Mouse (Mus musculus): ENCODE measurements around the gene Cyp2ab1. TPM values are rescaled to one million over a fixed set of nuclear protein-coding genes. Genes with fewer than 3 reads are reported as not detected.
"Not testable (repeated sequence)": the region's sequence is repeated elsewhere in the genome, so short reads cannot be mapped to it uniquely, and the experiment has no call there.

The Cyp2ab1 gene
- polyA plus RNA-seq (2012; rRNA removed) = 0.20 and 0.22 TPM in 2 replicates

DNA sequence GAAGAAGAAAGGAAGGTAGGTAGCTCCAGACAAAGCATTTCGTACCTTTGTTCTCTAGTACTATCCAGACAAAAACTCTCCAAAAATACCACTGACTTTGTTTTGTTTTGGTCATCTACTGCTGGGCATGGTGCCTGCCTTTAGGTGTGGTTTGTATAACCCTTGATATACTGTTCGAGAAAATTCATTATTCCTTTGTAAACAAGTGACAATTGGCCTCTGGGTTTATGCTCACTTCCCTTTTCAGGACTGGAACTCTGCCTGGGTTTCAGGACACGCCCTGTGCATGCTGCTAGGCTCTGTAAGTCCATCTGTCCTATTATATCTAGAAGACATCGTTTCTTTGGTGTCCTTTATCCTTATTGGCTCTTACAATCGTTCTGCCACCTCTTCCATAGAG, at the start of gene Cyp2ab1:
Gene Cyp2ab1, minus strand, starts transcription at position 119 of the 400 bp plus-strand sequence.
- TF ChIP-seq POLR2A (IDR thresholded peaks at IDR 0.05; ENCODE audit: low read depth, low read length) (no peak), CTCF (conservative IDR thresholded peaks at IDR 0.05; ENCODE audit: insufficient read depth, insufficient read length, low read depth, low read length) (no peak)
- H3K27ac ChIP-seq (ENCODE audit: insufficient read depth, low read depth, low read length) = no peak within 1 kb of the TSS
- peak; percentile 15 for DNase-seq
- no peaks in the 10 kb centered on the region for H3K4me1 ChIP-seq (ENCODE audit: control insufficient read depth, insufficient read depth, low read length)
- no peak within 1 kb of the TSS for H3K4me3 ChIP-seq (ENCODE audit: insufficient read depth, low read depth, low read length)
- 49% methylated on average over 5 of the region's 5 CpGs for WGBS
- H3K27me3 ChIP-seq (replicated peaks; ENCODE audit: control insufficient read depth, insufficient read depth, low read length) = no peaks in the 10 kb centered on the region
- H3K36me3 ChIP-seq (ENCODE audit: control insufficient read depth, insufficient read depth, low read length) = no peaks in the 10 kb centered on the region

DNA sequence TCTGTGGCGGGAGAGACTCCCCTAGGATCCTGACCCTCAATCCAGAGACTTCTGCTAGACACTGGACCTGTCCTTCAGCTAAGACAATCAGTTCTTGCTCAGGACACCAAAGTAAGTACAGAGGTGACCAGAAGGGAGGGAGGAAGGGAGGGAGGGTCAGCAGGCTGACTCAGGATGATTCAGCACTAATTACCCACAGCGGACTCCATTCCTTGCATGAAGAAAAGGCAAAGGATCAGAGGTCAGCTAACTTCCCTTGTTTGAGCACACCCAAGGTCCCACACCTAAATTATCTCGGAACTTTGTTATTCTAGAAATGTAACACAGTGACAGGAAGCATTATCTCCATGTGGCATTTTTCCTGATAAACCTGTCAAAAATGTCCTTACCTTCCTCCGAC, 46.5 kb upstream of the Cyp2ab1 start:
- 58% methylated on average over 4 of the region's 4 CpGs for WGBS
- H3K4me3 ChIP-seq (ENCODE audit: insufficient read depth, low read depth, low read length) = no peak overlapping the region
- TF ChIP-seq CTCF (conservative IDR thresholded peaks at IDR 0.05; ENCODE audit: insufficient read depth, insufficient read length, low read depth, low read length) = no peak
- TF ChIP-seq POLR2A (IDR thresholded peaks at IDR 0.05; ENCODE audit: low read depth, low read length) = no peak
- H3K27ac ChIP-seq (ENCODE audit: insufficient read depth, low read depth, low read length) = no peak overlapping the region
- no peaks in the 10 kb centered on the region for H3K27me3 ChIP-seq (replicated peaks; ENCODE audit: control insufficient read depth, insufficient read depth, low read length)
- peak; percentile 16 for DNase-seq
- 0 out of 2 replicates have a peak, but pooled peaks cover 4% of the 10 kb centered on the region for H3K4me1 ChIP-seq (ENCODE audit: control insufficient read depth, insufficient read depth, low read length)
- H3K36me3 ChIP-seq (ENCODE audit: control insufficient read depth, insufficient read depth, low read length) = peaks cover 5% of the 10 kb centered on the region

DNA sequence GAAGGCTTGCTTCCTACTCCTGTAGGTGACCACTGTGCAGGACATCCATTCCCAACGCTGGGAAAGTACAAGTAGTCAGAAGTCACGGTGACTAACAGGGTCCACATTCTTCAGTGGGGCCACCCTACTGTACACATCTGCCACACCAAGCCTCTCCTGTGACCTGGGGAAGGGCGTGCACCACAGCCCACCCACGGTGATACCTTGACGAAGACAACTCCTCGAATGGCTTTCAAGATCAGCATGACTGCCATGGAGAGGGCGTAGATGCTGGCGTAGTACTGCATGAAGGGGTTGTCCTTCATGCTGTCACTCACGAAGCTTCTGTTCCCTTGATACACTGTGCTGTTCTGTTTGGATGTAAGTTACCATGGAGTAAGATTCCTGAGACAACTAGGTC, 43.0 kb upstream of the Cyp2ab1 start:
- Histone ChIP-seq H3K27me3 (replicated peaks; ENCODE audit: control insufficient read depth, insufficient read depth, low read length) (no peaks in the 10 kb centered on the region), H3K27ac (ENCODE audit: insufficient read depth, low read depth, low read length) (no peak overlapping the region), H3K4me1 (ENCODE audit: control insufficient read depth, insufficient read depth, low read length) (0 out of 2 replicates have a peak, but pooled peaks cover 4% of the 10 kb centered on the region), H3K36me3 (ENCODE audit: control insufficient read depth, insufficient read depth, low read length) (peaks cover 2% of the 10 kb centered on the region), H3K4me3 (ENCODE audit: insufficient read depth, low read depth, low read length) (no peak overlapping the region)
- no peak for DNase-seq
- WGBS = 96% methylated on average over 9 of the region's 9 CpGs
- TF ChIP-seq POLR2A (IDR thresholded peaks at IDR 0.05; ENCODE audit: low read depth, low read length) (no peak), CTCF (conservative IDR thresholded peaks at IDR 0.05; ENCODE audit: insufficient read depth, insufficient read length, low read depth, low read length) (no peak)

DNA sequence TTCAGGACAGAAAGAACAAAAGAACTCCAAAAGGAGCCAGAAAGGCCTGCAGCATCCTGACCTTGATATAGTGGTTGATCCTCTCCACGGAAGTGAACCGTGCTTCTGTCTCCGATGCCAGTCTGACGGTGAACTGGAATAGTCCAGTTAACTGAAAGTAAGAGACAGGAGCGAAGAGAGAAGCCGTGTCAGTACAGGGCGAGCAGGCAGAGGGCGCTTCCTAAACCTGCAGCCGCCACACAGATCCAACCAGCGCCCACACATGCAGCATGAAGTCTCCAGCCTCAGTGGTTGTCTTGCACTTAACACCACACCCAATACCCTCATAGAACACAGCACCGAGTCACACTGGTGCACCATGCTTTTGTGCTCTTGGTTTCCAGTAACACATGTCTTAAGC, 36.9 kb upstream of the Cyp2ab1 start:
- no peaks in the 10 kb centered on the region for H3K27me3 ChIP-seq (replicated peaks; ENCODE audit: control insufficient read depth, insufficient read depth, low read length)
- H3K4me3 ChIP-seq (ENCODE audit: insufficient read depth, low read depth, low read length) = no peak overlapping the region
- TF ChIP-seq POLR2A (IDR thresholded peaks at IDR 0.05; ENCODE audit: low read depth, low read length) (no peak), CTCF (conservative IDR thresholded peaks at IDR 0.05; ENCODE audit: insufficient read depth, insufficient read length, low read depth, low read length) (no peak)
- no peak overlapping the region for H3K27ac ChIP-seq (ENCODE audit: insufficient read depth, low read depth, low read length)
- DNase-seq = no peak
- no peaks in the 10 kb centered on the region for H3K4me1 ChIP-seq (ENCODE audit: control insufficient read depth, insufficient read depth, low read length)
- peaks cover under 1% of the 10 kb centered on the region; the same call in 1 of the 2 replicates for H3K36me3 ChIP-seq (ENCODE audit: control insufficient read depth, insufficient read depth, low read length)
- 90% methylated on average over 11 of the region's 11 CpGs for WGBS

DNA sequence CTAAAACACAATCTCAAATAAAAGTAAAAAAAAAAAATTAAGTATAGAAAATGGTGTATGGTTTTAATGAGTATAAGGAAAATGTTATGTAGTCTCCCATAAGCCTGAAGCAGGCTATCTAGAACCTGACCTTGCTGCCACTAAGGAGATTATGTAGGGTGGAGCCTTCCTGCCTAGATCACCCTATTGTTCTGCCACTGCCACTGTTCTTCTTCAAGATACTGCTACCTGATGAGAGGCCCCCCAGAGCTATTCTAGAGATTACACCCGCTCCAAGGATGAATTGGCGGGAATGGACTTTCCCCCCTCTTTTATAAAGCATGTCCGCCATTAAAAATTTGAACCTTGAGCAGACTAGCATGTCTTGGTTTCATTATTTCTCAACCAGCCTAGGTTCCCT, 36.3 kb upstream of the Cyp2ab1 start:
- 82% methylated on average over 3 of the region's 3 CpGs for WGBS
- not testable (repeated sequence) for H3K36me3 ChIP-seq (ENCODE audit: control insufficient read depth, insufficient read depth, low read length)

DNA sequence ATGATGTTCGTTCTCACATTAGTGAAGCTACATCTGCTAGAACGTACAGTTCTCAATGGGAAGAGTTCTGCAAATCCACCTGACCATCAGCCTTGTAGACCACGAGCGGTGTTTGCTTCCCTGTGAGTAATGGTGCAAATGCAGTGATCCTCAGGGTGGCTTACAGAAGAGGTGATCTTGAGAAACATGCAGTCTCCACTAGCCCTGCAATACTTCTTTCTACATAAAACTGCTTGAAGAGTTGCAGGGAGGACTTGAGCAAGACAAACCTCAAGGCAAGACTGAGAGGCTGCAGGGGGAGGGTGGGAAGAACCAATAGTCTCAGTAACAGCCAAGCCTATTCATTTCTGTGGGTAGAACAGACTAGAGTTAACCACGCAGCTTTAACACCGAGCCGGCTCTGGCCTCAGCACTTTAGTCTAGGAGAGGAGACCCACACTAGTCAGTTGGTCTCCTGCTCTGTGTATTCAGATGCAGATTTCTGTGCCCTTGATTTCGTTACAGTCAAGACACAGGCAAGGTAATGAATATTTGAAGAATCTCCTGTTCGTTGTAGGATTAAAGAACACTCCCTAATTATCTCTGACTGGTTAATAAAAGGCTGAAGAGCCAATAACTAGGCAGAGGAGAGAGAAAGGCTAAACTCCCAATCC, 34.6 kb upstream of the Cyp2ab1 start:
- Histone ChIP-seq H3K36me3 (ENCODE audit: control insufficient read depth, insufficient read depth, low read length) (peaks cover 8% of the 10 kb centered on the region), H3K27ac (ENCODE audit: insufficient read depth, low read depth, low read length) (no peak overlapping the region), H3K27me3 (replicated peaks; ENCODE audit: control insufficient read depth, insufficient read depth, low read length) (no peaks in the 10 kb centered on the region), H3K4me3 (ENCODE audit: insufficient read depth, low read depth, low read length) (no peak overlapping the region), H3K4me1 (ENCODE audit: control insufficient read depth, insufficient read depth, low read length) (no peaks in the 10 kb centered on the region)
- WGBS = 81% methylated on average over 9 of the region's 9 CpGs
- no peak for DNase-seq
- no peak for TF ChIP-seq CTCF (conservative IDR thresholded peaks at IDR 0.05; ENCODE audit: insufficient read depth, insufficient read length, low read depth, low read length)
- TF ChIP-seq POLR2A (IDR thresholded peaks at IDR 0.05; ENCODE audit: low read depth, low read length) = no peak

More for the DNA sequence above, 36.3 kb upstream of the Cyp2ab1 start:
- not testable (repeated sequence) for H3K4me1 ChIP-seq (ENCODE audit: control insufficient read depth, insufficient read depth, low read length); H3K27ac ChIP-seq (ENCODE audit: insufficient read depth, low read depth, low read length); H3K4me3 ChIP-seq (ENCODE audit: insufficient read depth, low read depth, low read length); H3K27me3 ChIP-seq (replicated peaks; ENCODE audit: control insufficient read depth, insufficient read depth, low read length); DNase-seq

DNA sequence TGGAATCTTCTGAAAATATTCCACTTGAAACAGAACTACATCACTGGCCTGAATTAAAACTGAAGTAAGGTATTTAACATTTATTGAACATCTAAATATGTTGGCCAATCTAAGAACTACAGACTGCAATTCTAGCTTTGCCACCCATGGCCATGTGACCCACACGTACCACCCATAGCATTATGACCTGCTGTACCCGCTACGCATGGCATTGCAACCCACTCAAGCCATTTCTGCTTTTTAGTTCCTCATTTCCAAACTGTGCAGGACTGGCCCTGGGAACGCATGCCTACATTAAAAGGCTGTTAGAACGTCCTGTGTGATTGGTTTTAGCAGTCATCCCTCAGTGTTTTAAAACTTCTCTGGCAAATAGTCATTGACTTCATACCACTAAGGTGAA, 32.6 kb upstream of the Cyp2ab1 start:
- WGBS = 95% methylated on average over 5 of the region's 5 CpGs
- TF ChIP-seq POLR2A (IDR thresholded peaks at IDR 0.05; ENCODE audit: low read depth, low read length) (no peak), CTCF (conservative IDR thresholded peaks at IDR 0.05; ENCODE audit: insufficient read depth, insufficient read length, low read depth, low read length) (no peak)
- Histone ChIP-seq H3K4me1 (ENCODE audit: control insufficient read depth, insufficient read depth, low read length) (no peaks in the 10 kb centered on the region), H3K27me3 (replicated peaks; ENCODE audit: control insufficient read depth, insufficient read depth, low read length) (no peaks in the 10 kb centered on the region), H3K27ac (ENCODE audit: insufficient read depth, low read depth, low read length) (no peak overlapping the region), H3K36me3 (ENCODE audit: control insufficient read depth, insufficient read depth, low read length) (peaks cover 8% of the 10 kb centered on the region), H3K4me3 (ENCODE audit: insufficient read depth, low read depth, low read length) (no peak overlapping the region)
- DNase-seq = no peak
